Mouse (Mus musculus): ENCODE data around the gene Hoxa11. TPM values are rescaled to one million over a fixed set of nuclear protein-coding genes. Genes with fewer than 3 reads are reported as not detected.

Hoxa11 gene
- polyA plus RNA-seq, 1 experiment: not detected

- WGBS: 11% methylated on average over 3 of the region's 3 CpGs
- Histone ChIP-seq H3K27ac (ENCODE audit: insufficient read depth, low read depth, low read length) (no peak overlapping the region), H3K4me3 (ENCODE audit: insufficient read depth, low read depth, low read length) (no peak overlapping the region), H3K4me1 (ENCODE audit: control insufficient read depth, insufficient read depth, low read length) (no peaks in the 10 kb centered on the region)
- no peak for TF ChIP-seq CTCF (IDR thresholded peaks at IDR 0.05; ENCODE audit: insufficient read depth, low read depth, low read length)
- TF ChIP-seq POLR2A (IDR thresholded peaks at IDR 0.05; ENCODE audit: insufficient read depth, low read depth, low read length): no peak
Measured at GRCm38 (mm10) chr6:52215070-52215469, 30.5 kb downstream of the Hoxa11 start.

GRCm38 (mm10) chr6:52214271-52214670 is 31.3 kb downstream of the Hoxa11 start:
- Histone ChIP-seq H3K27ac (ENCODE audit: insufficient read depth, low read depth, low read length) (no peak overlapping the region), H3K4me3 (ENCODE audit: insufficient read depth, low read depth, low read length) (no peak overlapping the region), H3K4me1 (ENCODE audit: control insufficient read depth, insufficient read depth, low read length) (no peaks in the 10 kb centered on the region)
- 18% methylated on average over 5 of the region's 5 CpGs for WGBS
- TF ChIP-seq POLR2A (IDR thresholded peaks at IDR 0.05; ENCODE audit: insufficient read depth, low read depth, low read length) (no peak), CTCF (IDR thresholded peaks at IDR 0.05; ENCODE audit: insufficient read depth, low read depth, low read length) (no peak)

GRCm38 (mm10) chr6:52213119-52213986 is 32.3 kb downstream of the Hoxa11 start, which contains the start of the genes Hoxa3 and Gm28308:
Gene Hoxa3, minus strand, starts transcription at chr6:52213336.
Gene Gm28308, minus strand, starts transcription at chr6:52213339.
- WGBS: 4% methylated on average over 38 of the region's 38 CpGs
- no peak for TF ChIP-seq POLR2A (IDR thresholded peaks at IDR 0.05; ENCODE audit: insufficient read depth, low read depth, low read length)
- TF ChIP-seq CTCF (IDR thresholded peaks at IDR 0.05; ENCODE audit: insufficient read depth, low read depth, low read length): no peak
- no peak within 1 kb of the TSS for H3K4me3 ChIP-seq (ENCODE audit: insufficient read depth, low read depth, low read length)
- no peaks in the 10 kb centered on the region for H3K4me1 ChIP-seq (ENCODE audit: control insufficient read depth, insufficient read depth, low read length)
- no peak within 1 kb of the TSS for H3K27ac ChIP-seq (ENCODE audit: insufficient read depth, low read depth, low read length)

GRCm38 (mm10) chr6:52212556-52213118 is 33.0 kb downstream of the Hoxa11 start:
- no peak overlapping the region for H3K27ac ChIP-seq (ENCODE audit: insufficient read depth, low read depth, low read length)
- no peak overlapping the region for H3K4me3 ChIP-seq (ENCODE audit: insufficient read depth, low read depth, low read length)
- WGBS: 3% methylated on average over 22 of the region's 22 CpGs

GRCm38 (mm10) chr6:52211961-52212360 is 33.6 kb downstream of the Hoxa11 start:
- no peak for TF ChIP-seq POLR2A (IDR thresholded peaks at IDR 0.05; ENCODE audit: insufficient read depth, low read depth, low read length)
- no peak for TF ChIP-seq CTCF (IDR thresholded peaks at IDR 0.05; ENCODE audit: insufficient read depth, low read depth, low read length)
- H3K4me1 ChIP-seq (ENCODE audit: control insufficient read depth, insufficient read depth, low read length): no peaks in the 10 kb centered on the region
- H3K27ac ChIP-seq (ENCODE audit: insufficient read depth, low read depth, low read length): no peak overlapping the region
- no peak overlapping the region for H3K4me3 ChIP-seq (ENCODE audit: insufficient read depth, low read depth, low read length)
- 6% methylated on average over 13 of the region's 13 CpGs for WGBS

More at GRCm38 (mm10) chr6:52212556-52213118, 33.0 kb downstream of the Hoxa11 start:
- no peaks in the 10 kb centered on the region for H3K4me1 ChIP-seq (ENCODE audit: control insufficient read depth, insufficient read depth, low read length)
- TF ChIP-seq POLR2A (IDR thresholded peaks at IDR 0.05; ENCODE audit: insufficient read depth, low read depth, low read length): no peak
- no peak for TF ChIP-seq CTCF (IDR thresholded peaks at IDR 0.05; ENCODE audit: insufficient read depth, low read depth, low read length)

- H3K27ac ChIP-seq (ENCODE audit: insufficient read depth, low read depth, low read length): no peak overlapping the region
- WGBS: 2% methylated on average over 37 of the region's 37 CpGs
- no peak overlapping the region for H3K4me3 ChIP-seq (ENCODE audit: insufficient read depth, low read depth, low read length)
Measured at GRCm38 (mm10) chr6:52211170-52211935, 34.3 kb downstream of the Hoxa11 start.

GRCm38 (mm10) chr6:52209685-52210046 is 35.9 kb downstream of the Hoxa11 start:
- TF ChIP-seq POLR2A (IDR thresholded peaks at IDR 0.05; ENCODE audit: insufficient read depth, low read depth, low read length) (no peak), CTCF (IDR thresholded peaks at IDR 0.05; ENCODE audit: insufficient read depth, low read depth, low read length) (no peak)
- H3K27ac ChIP-seq (ENCODE audit: insufficient read depth, low read depth, low read length): no peak overlapping the region
- WGBS: 10% methylated on average over 12 of the region's 12 CpGs
- no peaks in the 10 kb centered on the region for H3K4me1 ChIP-seq (ENCODE audit: control insufficient read depth, insufficient read depth, low read length)
- no peak overlapping the region for H3K4me3 ChIP-seq (ENCODE audit: insufficient read depth, low read depth, low read length)

More at GRCm38 (mm10) chr6:52211170-52211935, 34.3 kb downstream of the Hoxa11 start:
- TF ChIP-seq POLR2A (IDR thresholded peaks at IDR 0.05; ENCODE audit: insufficient read depth, low read depth, low read length) (no peak), CTCF (IDR thresholded peaks at IDR 0.05; ENCODE audit: insufficient read depth, low read depth, low read length) (peak; percentile 66)
- H3K4me1 ChIP-seq (ENCODE audit: control insufficient read depth, insufficient read depth, low read length): no peaks in the 10 kb centered on the region

- TF ChIP-seq CTCF (IDR thresholded peaks at IDR 0.05; ENCODE audit: insufficient read depth, low read depth, low read length) (no peak), POLR2A (IDR thresholded peaks at IDR 0.05; ENCODE audit: insufficient read depth, low read depth, low read length) (no peak)
- 8% methylated on average over 18 of the region's 18 CpGs for WGBS
- no peaks in the 10 kb centered on the region for H3K4me1 ChIP-seq (ENCODE audit: control insufficient read depth, insufficient read depth, low read length)
- H3K4me3 ChIP-seq (ENCODE audit: insufficient read depth, low read depth, low read length): no peak overlapping the region
- no peak overlapping the region for H3K27ac ChIP-seq (ENCODE audit: insufficient read depth, low read depth, low read length)
Measured at GRCm38 (mm10) chr6:52208868-52209684, 36.5 kb downstream of the Hoxa11 start.

Measured in olfactory bulb, adult 2 months (tissue).